Mouse (Mus musculus) olfactory bulb, adult 2 months (tissue): Measurements from ENCODE around the gene Snapc2.

Source experiments
- CTCF ChIP-seq: fragments of 200-500 bp; IDR thresholded peaks from 2 replicates; pipeline ENCODE4 v1.5.1; 2012; ENCODE audit warnings: low read depth, mild to moderate bottlenecking, low read length, moderate library complexity; ENCODE audit not compliant: insufficient read depth
- POLR2A ChIP-seq: fragments of 200-500 bp; IDR thresholded peaks from 2 replicates; pipeline ENCODE4 v1.6.1; 2012; ENCODE audit warnings: mild to moderate bottlenecking, low read depth, low read length, moderate library complexity; ENCODE audit not compliant: insufficient read depth

- no peak for TF ChIP-seq POLR2A
- TF ChIP-seq CTCF = no peak
Observed at GRCm38 (mm10) chr8:4227919-4228318, 25.0 kb upstream of the Snapc2 start.
